Mouse (Mus musculus): ENCODE data around the gene Asb7. TPM values are rescaled to one million over a fixed set of nuclear protein-coding genes. Genes with fewer than 3 reads are reported as not detected.
A peak's percentile ranks its signal among the peaks of the same experiment; 100 is the strongest.

Gene Asb7
- polyA plus RNA-seq, 1 experiment from 2014 or later, result 17.1 TPM

GRCm38 (mm10) chr7:66649181-66649580, 40.2 kb downstream of the Asb7 start:
- no peak for DNase-seq (ENCODE audit: low spot score)
- H3K9me3 ChIP-seq, result no peaks in the 10 kb centered on the region
- WGBS, result 92% methylated on average over 2 of the region's 2 CpGs
- no peak overlapping the region for H3K27ac ChIP-seq
- no peak overlapping the region for H3K4me3 ChIP-seq
- H3K36me3 ChIP-seq, result peaks cover 44% of the 10 kb centered on the region
- no peaks in the 10 kb centered on the region for H3K27me3 ChIP-seq (ENCODE audit: insufficient read depth, poor library complexity, severe bottlenecking)
- H3K4me1 ChIP-seq (replicated peaks), result no peaks in the 10 kb centered on the region

- DNase-seq (ENCODE audit: low spot score), result no peak
- H3K4me3 ChIP-seq, result no peak overlapping the region
- no peaks in the 10 kb centered on the region for H3K9me3 ChIP-seq
- WGBS, result 94% methylated on average over 2 of the region's 2 CpGs
- no peaks in the 10 kb centered on the region for H3K27me3 ChIP-seq (ENCODE audit: insufficient read depth, poor library complexity, severe bottlenecking)
- peaks cover 34% of the 10 kb centered on the region for H3K36me3 ChIP-seq
- H3K4me1 ChIP-seq (replicated peaks), result no peaks in the 10 kb centered on the region
- H3K27ac ChIP-seq, result no peak overlapping the region
Observed at GRCm38 (mm10) chr7:66645736-66646135, 43.7 kb downstream of the Asb7 start.

- Histone ChIP-seq H3K4me3 (no peak overlapping the region), H3K4me1 (replicated peaks) (peaks cover 3% of the 10 kb centered on the region; the same call in 1 of the 2 replicates), H3K36me3 (no peaks in the 10 kb centered on the region), H3K27ac (no peak overlapping the region), H3K27me3 (ENCODE audit: insufficient read depth, poor library complexity, severe bottlenecking) (no peaks in the 10 kb centered on the region), H3K9me3 (no peaks in the 10 kb centered on the region)
- DNase-seq (ENCODE audit: low spot score), result no peak
- 72% methylated on average over 6 of the region's 6 CpGs for WGBS
Observed at GRCm38 (mm10) chr7:66633351-66633750, 56.0 kb downstream of the Asb7 start.

- H3K4me1 ChIP-seq (replicated peaks), result peaks cover 3% of the 10 kb centered on the region; the same call in 1 of the 2 replicates
- no peak for DNase-seq (ENCODE audit: low spot score)
- 68% methylated on average over 15 of the region's 15 CpGs for WGBS
- H3K27me3 ChIP-seq (ENCODE audit: insufficient read depth, poor library complexity, severe bottlenecking), result no peaks in the 10 kb centered on the region
- no peak overlapping the region for H3K27ac ChIP-seq
- no peaks in the 10 kb centered on the region for H3K36me3 ChIP-seq
- H3K4me3 ChIP-seq, result no peak overlapping the region
- H3K9me3 ChIP-seq, result peaks cover 3% of the 10 kb centered on the region; the same call in 1 of the 2 replicates
Observed at GRCm38 (mm10) chr7:66630154-66630800, 59.1 kb downstream of the Asb7 start.

GRCm38 (mm10) chr7:66629419-66629818, 60.0 kb downstream of the Asb7 start:
- 73% methylated on average over 4 of the region's 4 CpGs for WGBS
- Histone ChIP-seq H3K27me3 (ENCODE audit: insufficient read depth, poor library complexity, severe bottlenecking) (no peaks in the 10 kb centered on the region), H3K4me1 (replicated peaks) (peaks cover 3% of the 10 kb centered on the region; the same call in 1 of the 2 replicates), H3K36me3 (no peaks in the 10 kb centered on the region), H3K9me3 (peaks cover 3% of the 10 kb centered on the region; the same call in 1 of the 2 replicates), H3K4me3 (no peak overlapping the region), H3K27ac (no peak overlapping the region)
- DNase-seq (ENCODE audit: low spot score), result no peak

- 76% methylated on average over 3 of the region's 3 CpGs for WGBS
- no peaks in the 10 kb centered on the region for H3K4me1 ChIP-seq (replicated peaks)
- peaks cover 3% of the 10 kb centered on the region; the same call in 1 of the 2 replicates for H3K9me3 ChIP-seq
- no peaks in the 10 kb centered on the region for H3K36me3 ChIP-seq
- H3K27me3 ChIP-seq (ENCODE audit: insufficient read depth, poor library complexity, severe bottlenecking), result no peaks in the 10 kb centered on the region
- peak; percentile 5 for DNase-seq (ENCODE audit: low spot score)
- H3K27ac ChIP-seq, result no peak overlapping the region
- H3K4me3 ChIP-seq, result no peak overlapping the region
Observed at GRCm38 (mm10) chr7:66623436-66623835, 66.0 kb downstream of the Asb7 start.

- Histone ChIP-seq H3K36me3 (no peaks in the 10 kb centered on the region), H3K27ac (no peak overlapping the region), H3K4me3 (no peak overlapping the region), H3K27me3 (ENCODE audit: insufficient read depth, poor library complexity, severe bottlenecking) (no peaks in the 10 kb centered on the region), H3K9me3 (no peaks in the 10 kb centered on the region), H3K4me1 (replicated peaks) (no peaks in the 10 kb centered on the region)
- DNase-seq (ENCODE audit: low spot score), result no peak
Observed at GRCm38 (mm10) chr7:66601846-66602245, 87.5 kb downstream of the Asb7 start.

GRCm38 (mm10) chr7:66600622-66601610, 88.5 kb downstream of the Asb7 start:
- DNase-seq (ENCODE audit: low spot score), result no peak
- H3K36me3 ChIP-seq, result no peaks in the 10 kb centered on the region
- WGBS, result 83% methylated on average over 12 of the region's 12 CpGs
- H3K27me3 ChIP-seq (ENCODE audit: insufficient read depth, poor library complexity, severe bottlenecking), result no peaks in the 10 kb centered on the region
- H3K4me3 ChIP-seq, result no peak overlapping the region
- H3K27ac ChIP-seq, result no peak overlapping the region
- H3K9me3 ChIP-seq, result no peaks in the 10 kb centered on the region
- no peaks in the 10 kb centered on the region for H3K4me1 ChIP-seq (replicated peaks)

GRCm38 (mm10) chr7:66600126-66600525, 89.3 kb downstream of the Asb7 start:
- 89% methylated on average over 3 of the region's 3 CpGs for WGBS
- Histone ChIP-seq H3K27ac (no peak overlapping the region), H3K27me3 (ENCODE audit: insufficient read depth, poor library complexity, severe bottlenecking) (no peaks in the 10 kb centered on the region), H3K36me3 (no peaks in the 10 kb centered on the region), H3K4me1 (replicated peaks) (no peaks in the 10 kb centered on the region), H3K4me3 (no peak overlapping the region), H3K9me3 (no peaks in the 10 kb centered on the region)
- DNase-seq (ENCODE audit: low spot score), result no peak

- H3K27ac ChIP-seq, result no peak overlapping the region
- H3K9me3 ChIP-seq, result no peaks in the 10 kb centered on the region
- no peaks in the 10 kb centered on the region for H3K27me3 ChIP-seq (ENCODE audit: insufficient read depth, poor library complexity, severe bottlenecking)
- WGBS, result 98% methylated on average over 3 of the region's 3 CpGs
- no peaks in the 10 kb centered on the region for H3K4me1 ChIP-seq (replicated peaks)
- no peaks in the 10 kb centered on the region for H3K36me3 ChIP-seq
- no peak for DNase-seq (ENCODE audit: low spot score)
- H3K4me3 ChIP-seq, result no peak overlapping the region
Observed at GRCm38 (mm10) chr7:66597900-66598299, 91.5 kb downstream of the Asb7 start.

Other genes starting within 250 kb of the Asb7 start
- gene Lins1, start 293 bp upstream of the Asb7 start, polyA plus RNA-seq (2016; fragmentation: Nextera tagmentation; extraction: Ambion mirVana), result 20.0 and 23.7 TPM in 2 replicates
- 0.84 and 0.98 TPM in 2 replicates for gene Cers3, start 53.9 kb upstream of the Asb7 start, polyA plus RNA-seq (2016; fragmentation: Nextera tagmentation; extraction: Ambion mirVana)
- 1.8 and 2.0 TPM in 2 replicates for gene Adamts17, start 150.1 kb upstream of the Asb7 start, polyA plus RNA-seq (2016; fragmentation: Nextera tagmentation; extraction: Ambion mirVana)